Mouse (Mus musculus) cerebellum, postnatal 4 days (tissue): ENCODE data around the gene Cyth4.
A peak's percentile ranks its signal among the peaks of the same experiment; 100 is the strongest.

ENCODE experiments used
- DNase-seq, 2 experiments: peaks; one replicate each; pipeline ENCODE4 v3.0.0; 2022; ENCODE audit warnings: low spot score in 2 of 2, mixed read lengths in 1 of 2

Gene Cyth4

DNA sequence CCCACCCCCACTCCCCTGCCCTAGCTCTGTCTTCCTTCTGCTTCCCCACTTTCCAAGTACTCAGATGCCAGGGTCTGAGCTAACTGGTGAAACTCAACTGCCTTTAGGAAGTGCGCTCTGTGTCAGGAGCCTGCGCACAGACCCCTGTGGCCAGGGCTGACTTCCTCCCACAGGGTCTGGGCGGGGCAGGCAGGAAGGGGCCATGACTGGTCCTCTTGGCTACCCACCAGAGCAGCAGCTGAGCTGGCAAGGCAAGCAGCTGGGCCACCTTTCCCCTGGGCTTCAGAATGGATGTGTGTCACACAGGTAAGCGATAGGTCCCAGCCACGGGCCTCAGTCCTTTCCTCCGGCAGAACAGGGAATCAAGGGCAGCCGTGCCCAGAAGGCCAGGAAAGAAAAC, at the start of gene Cyth4:
Gene Cyth4 (plus strand): TSS at position 134 of the 400 bp plus-strand sequence.
- no peak for DNase-seq

DNA sequence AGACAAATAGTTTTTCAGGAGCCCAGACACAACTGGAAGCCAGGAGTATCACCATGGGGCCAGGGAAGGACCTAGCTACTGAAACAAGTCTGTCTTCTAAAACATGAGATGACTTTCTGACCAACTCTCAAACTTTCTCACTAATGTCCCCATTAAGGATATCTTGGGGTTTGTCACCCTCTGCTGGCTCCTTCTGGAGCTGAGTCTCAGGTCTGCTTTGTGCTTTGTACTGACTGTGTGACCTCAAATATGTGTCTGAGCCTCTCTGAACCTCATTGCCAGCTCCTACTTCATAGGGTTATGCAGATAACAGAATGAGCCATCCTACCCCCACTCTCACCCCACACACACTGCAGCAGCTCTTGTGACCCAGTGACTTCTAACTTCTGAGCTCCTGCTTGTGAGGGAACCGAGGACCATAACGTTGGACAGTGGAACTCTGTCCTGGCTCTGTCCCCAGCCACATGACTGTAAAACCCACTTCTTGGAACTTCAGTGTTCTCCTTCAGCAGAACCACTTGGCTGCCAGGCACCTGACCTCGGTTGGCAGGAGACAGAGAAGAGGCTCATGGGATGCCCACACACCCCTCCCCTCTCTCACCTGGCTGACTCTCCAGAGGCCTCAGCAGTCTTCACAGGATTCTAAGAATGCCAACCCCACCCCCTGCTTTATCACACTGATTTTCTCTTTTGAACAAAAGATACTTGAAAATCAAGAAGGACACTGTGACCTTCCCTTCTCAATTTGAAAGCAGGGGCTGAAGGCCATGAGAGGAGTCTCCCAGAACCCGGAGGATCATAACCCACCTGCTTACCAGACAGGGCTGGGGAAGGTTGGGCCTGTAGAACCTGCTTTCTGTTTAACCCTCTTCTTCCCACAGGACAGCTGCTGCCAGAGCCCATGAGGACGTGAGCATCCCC, 49.2 kb upstream of the Cyth4 start:
- DNase-seq, result peak in 1 of 2 experiments; percentile 16

DNA sequence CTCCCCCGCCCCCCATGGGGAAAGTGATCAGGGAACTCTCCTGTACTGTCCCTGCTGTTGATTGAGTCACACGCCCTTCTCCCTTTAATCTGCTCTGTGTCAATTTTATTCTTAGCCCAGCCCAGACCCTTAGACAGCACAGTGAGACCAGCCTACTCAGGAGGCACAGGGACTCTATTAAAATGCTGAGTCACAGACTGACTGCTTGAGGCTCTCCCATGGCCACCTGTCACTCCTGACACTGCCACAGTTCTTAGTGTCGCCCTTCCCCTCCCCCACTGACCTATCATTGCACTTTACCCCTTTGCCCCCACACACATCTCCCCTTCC, 48.5 kb upstream of the Cyth4 start:
- DNase-seq, result no peak

DNA sequence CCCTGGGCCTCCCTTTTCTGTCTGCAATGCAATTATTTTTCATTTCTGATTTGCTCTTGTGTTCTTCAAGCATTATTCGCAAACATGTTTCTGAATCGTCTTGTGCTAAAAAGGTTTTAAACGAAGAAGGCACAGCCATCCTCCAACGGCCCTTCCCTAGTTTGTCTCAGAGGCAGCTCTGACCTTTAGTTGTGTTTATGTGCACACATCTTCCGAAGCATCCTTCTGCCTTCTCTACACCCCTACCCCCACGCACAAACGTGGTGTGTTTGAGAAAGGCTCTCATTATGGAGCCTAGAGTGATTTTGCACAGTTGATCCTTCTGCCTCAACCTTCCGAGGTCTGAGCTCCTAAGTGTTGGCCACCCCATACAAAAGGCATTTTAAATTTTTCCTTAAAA, 48.1 kb upstream of the Cyth4 start:
- DNase-seq, result no peak

DNA sequence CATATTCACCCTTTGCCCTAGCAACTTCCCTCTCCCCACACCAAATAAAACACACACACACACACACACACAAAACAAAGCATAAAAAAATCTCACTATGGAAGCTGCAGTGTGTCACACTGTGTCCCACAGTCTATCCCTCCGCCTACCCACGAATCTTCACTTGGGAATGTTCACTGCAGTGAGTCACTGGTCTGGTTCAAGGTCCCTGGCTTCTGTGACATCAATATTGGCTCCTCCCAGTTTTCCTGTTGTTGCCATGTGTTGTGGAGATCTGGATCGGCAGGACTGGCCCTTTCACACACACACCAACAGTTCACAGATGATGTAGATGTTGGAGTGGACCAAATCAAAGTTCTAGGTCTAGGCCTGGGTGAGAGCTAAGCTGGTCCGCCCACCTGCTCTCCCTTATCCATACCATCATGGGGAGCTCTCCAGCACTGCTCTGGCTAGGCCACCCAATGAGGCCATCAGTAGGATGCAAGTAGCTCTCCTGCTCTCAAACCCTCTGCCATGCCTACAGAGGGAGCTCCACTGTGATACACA, 47.6 kb upstream of the Cyth4 start:
- no peak for DNase-seq

DNA sequence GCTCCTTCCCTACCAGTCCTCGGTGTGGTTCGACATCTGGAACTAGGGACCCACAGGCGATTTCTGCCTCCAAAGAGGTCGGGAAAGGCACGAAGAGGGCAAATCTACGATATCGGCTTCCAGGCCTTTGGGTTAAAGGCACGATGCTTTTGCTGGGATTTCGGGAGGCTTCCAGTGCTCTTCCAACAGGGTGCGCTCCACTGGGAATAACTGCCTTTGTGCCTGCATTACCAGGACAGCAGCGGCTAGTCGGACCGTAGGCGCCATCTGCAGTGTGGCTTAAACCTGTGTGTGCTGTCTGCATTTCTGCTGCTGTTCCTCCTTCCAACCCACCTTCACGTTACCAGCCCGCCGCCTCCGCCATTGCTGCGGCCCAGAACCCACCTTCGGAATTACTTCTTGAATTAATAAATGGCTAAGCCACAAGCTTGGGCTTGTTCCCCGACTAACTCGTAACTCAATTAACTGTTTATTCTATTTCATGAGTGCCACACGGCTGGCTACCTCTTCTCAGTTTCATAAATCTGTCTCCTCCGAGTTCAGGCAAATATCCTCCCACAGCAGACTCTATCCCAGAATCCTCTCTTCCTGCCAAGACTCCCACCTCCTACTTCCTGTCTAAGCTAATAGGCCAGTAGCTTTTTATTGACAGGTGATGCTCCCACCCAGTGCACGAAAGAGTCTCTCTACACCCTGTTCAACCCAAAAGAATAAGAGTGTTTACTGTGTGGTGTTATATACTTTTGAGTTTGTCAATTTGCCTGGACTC, 42.1 kb upstream of the Cyth4 start:
- no peak for DNase-seq

DNA sequence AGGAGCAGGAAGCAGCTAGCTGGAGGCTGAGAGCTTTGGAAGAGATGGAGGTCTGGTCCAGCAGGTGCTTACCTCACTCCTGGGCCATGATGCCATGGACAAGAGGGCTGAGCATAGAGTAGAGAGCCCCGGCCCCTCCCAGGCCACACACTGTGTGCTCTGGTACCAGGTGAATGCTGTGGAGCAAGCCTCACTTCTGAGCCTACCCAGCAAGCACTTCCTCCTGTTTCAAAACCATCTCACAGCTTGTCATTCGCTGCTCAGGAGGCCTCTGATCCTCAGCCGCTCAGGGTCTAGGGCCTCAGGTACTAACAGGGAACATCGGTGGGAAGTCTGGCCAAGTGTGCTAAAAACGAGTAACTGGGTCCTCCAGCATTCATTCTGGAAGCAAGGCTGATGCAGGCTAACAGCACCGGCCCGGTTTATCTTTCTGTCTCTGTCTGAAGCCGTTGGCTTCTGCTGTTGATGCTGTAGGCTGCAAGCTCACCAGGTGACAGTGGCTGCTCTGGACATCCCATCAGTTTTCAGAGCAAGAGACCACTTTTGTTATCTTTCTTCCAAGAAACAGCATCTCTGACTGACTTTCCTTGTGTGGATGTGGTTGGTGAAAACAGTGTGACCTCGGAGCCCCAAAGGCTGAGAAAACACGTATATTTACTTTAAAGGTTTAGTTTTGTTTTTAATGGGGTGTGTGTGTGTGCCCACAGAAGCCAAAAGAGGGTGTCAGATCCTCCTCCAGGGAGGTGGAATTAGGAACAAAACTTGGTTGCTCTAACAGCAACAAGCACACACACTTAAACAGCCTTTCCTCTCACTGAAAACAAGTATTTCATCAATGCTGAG, 38.9 kb upstream of the Cyth4 start:
- no peak for DNase-seq

DNA sequence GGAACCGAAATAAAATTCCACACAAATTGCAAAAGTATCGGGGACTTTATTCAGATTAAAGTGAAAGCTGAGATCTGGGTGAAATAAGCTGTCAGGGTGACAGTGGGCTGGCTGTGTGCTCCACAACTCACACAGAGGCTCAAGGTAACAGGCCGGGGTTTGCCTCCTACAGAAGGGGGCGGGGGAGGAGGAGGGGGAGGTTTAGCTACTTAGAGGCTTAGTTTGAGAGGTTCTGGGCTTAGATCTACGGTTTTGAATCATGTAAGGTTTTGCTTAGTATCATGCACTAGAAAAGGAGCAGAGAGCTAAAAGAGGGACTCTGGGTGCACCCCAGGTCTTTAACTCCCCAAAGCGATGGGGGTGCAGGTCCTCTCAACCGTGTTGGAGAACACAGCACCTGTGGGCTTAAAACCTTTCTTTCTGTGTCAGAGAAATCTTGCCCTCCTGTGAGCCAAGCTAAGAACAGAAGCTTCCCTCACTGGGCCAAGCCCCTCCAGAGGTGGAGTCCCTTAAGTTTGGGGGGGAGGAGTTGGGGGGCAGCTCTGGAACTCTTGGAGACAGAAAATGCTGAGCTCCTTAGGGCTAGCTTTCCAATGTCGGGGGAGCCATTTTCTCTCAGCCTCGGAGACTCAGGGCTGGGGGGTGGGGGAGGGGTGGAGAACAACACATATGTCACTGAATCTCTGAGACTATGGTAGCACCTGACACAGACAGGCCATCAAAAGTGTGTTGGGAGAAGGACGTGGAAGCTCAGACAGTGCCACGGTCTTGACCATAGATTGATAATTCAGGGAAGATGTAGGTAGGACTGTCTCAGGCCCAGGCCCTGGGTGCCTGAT, 37.5 kb upstream of the Cyth4 start:
- DNase-seq, result no peak

DNA sequence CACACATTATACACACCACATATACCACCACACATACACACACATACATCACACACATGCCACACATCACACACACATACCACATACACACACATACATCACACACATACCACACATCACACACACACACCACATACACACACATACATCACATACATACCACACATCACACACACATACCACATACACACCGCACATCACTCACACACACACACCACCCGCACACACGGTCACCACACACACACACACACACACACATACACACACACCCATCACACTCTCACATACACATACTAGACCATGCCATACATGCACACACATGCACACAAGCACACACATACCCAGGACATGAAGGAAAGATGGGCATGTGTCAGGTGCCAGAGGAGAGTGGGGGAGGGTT, 33.5 kb upstream of the Cyth4 start:
- DNase-seq, result no peak

DNA sequence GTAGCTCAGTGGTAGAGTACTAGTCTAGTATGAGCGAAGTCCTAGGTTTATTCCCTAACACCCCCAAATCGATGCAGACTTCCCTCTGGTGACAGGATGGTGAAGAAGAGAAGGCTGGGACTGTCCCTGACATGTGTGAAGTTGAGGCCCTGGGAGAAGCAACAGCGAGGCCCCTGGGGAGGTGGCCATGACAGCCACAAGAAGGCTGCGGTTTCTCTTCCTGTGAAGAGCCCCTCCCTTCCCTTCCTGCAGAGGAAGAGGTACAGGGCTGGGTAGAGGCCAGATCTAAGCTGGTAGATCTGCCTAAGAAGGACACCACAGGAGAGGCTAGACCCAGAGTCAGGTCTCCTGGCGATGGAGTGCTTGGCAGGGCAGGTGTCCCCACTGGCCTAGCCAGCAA, 32.9 kb upstream of the Cyth4 start:
- no peak for DNase-seq

DNA sequence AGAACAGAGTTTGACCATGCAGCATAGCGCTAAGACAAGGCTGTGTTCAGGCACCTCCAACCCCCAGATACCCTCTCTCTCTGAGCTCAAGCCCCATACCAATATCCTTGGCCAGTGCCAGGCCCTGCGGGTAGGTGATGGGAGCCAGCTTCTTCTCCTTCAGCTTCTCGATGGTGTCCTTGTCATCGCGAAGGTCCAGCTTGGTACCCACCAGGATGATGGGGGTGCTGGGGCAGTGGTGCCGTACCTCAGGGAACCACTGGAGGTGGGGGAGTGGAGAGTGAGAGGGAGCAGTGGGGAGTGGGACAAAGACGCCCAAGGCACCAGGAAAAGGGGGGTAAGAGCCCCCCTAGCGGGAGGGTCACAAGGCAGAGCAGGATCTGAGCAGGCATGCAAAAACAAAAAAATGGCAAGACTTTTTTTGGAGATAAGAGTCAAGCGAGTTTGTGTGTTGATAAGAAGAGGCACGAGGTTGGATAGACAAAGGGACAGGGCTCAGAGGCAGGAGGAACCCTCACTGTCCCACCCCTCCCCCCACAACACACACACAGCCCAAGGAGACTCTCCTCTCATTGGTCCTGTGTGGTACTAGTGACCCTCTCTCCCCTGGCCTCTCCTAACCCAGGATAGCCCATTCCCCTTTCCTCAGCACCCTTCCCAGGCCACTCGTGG, 31.9 kb upstream of the Cyth4 start:
- DNase-seq, result no peak

DNA sequence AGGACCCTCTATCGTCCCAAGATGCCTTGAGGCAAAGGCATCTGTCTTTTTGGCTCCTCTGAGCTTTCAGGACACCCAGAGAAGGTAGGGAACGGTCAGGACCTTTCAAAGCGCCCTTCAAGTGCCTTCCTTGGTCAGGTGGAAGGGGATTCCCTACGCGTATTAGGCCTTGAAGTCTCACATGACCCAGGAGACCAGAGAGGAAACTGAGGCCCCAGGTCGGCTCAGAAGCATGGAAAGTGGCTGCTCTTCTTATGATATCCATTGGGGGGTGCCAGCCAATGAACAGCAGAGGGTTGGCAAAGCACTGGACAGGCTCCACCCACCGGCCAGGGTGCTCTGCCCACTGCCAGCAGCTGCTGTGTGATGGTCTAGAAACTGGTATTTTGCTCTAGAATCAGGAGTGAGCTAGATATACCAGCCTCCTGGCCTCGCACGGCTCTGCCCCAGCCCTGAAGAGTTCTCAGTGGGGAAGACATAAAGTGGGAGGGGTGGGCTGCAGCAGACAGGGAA, 29.2 kb upstream of the Cyth4 start:
- DNase-seq, result no peak

DNA sequence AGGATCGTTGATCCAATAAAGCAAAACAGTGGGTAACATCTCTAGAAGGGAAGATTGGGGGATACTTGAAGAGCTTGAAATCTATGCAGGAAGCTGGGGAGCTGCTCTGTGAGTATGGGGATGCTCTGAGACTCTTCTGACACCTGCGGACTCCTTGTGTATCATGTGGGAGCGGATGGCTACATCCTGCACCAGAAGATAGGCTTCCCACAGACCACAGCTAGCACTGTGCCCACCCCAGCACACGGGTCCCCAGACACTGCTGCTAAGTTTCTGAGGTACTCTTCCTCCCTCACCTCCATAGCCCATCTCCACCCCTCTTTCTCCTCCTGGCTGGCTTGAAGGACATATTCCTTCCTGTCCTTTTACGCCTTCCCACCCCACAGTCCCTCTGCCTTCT, 26.7 kb upstream of the Cyth4 start:
- no peak for DNase-seq

DNA sequence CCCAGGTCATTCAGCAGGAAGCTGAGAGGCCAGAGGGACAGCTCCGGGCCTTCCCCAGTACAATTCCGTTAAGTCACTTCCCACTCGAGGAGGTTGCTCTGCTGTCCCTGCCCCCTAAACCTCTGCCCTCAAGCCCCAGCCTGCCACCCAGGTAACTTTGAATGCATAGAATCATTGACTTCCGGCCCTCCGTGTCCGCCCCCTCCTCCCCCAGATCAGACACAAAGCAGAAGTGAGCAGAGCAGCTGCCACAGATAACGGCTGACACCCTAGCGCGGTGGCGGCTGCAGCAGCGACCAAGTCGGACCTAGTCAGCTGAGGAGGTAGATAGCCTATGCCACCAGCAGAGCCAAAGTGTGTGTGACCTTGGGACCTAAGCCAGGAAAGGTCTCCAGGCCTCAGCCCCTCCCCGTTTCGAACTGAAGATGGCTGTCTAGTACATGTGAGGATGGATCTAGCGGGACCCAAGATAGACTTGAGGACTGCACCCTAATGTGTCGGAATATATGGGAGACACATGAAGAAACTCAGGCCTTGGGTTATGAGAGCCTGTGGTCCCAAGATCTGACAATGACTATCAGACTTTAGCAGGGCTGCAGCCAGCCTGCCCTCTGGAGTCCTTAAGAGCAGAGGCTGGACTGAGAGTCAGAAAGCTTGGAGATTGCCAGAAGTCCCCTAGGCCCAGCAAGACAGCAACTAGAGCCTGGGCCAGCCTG, 25.1 kb upstream of the Cyth4 start:
- no peak for DNase-seq

DNA sequence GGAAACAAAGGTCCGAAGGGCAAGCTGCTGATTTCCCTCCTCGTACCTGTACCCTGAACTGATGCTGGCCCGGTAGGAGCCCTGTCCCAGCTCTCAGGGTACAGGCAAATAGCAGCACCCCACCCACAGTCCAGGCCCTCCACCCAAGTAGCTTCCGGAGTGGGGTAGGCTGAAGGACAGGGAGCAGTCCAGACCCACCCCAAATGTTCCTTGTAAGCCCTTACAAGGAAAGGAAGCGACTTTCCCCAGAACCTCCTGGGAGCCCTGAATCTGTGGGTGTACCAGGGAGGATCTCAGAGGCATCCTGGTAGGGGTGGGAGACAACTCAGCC, 24.6 kb upstream of the Cyth4 start:
- DNase-seq, result no peak

DNA sequence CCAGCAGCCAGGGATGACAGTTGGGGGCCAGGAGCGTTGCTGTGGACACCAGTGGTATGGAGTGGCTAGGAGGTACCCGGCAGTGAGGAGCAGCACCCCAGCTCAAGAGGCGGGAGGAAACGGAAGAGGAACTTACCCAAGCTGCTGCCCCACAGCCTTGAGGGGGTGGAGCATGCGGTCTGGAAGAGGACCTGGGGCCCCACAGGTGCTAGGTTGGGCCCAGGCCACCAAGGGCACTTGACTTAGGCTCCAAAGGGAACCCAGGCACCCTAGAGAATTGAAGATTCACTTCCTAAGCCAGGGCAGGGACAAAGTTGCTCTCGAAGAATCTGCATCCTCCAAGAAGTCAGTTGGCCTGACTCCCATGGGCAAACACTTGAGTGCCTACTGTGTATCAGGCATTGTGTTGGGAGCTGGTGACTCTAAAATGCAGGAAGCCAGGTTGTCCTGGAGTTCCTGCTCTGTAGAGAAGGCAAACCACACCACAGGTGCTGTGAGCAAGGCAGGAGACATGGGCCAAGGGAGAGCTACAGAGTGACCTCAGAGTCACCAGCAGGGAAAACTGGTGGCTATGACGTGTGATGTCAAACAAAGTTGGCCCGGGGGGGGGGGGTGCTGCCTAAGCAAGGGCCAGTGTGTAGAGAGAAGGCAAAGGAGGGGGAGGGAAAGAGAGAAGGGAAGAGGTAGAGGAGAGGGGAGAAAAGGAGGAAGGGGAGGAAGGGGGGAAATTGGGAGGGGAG, 24.0 kb upstream of the Cyth4 start, which contains the start of gene Rac2:
Gene Rac2 (minus strand): TSS at position 126 of the 740 bp plus-strand sequence.
- no peak for DNase-seq

DNA sequence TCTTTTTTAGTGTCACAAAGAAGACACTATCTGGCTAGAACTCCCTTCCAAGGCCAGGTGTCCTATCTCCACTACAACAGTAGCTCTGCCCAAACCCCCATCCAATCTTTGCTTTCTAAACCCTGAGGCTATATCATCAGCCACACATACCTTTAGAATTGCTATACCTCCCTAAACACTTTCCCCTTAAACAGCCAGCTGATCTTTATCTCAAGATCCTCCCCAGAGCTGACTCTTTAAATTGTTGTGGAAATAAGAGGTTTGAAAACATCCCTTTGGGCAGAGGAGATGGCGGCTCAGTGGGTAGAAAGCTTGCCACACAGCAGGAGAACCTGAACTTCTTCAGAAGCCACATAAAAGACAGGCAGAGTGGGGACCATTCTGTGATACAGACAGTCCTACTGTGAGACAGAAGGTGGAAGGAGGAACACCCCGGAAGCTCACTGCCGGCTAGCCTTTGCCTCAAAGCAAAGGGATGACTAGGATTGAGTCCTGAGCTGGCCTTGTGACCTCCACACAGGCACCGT, 20.5 kb upstream of the Cyth4 start:
- no peak for DNase-seq

DNA sequence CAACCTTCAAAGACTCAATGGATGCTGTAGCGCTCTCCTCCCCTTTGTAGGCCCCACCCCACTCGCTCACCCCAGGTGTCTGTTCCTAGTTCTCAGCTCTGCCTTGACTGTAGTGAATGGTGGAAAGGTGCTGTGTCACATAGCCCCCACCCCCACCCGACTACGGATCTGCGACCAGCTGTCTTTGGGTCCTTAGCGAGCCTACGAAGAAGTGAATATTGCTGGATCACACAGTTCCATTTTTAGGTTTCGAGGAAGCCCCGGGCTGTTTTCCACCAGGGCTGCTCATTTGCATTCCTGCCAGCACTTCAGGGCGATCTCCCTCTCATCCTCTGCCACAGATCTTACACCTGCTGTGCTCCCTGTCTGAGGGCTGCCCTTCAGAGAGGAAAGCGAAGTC, 13.5 kb upstream of the Cyth4 start:
- no peak for DNase-seq

DNA sequence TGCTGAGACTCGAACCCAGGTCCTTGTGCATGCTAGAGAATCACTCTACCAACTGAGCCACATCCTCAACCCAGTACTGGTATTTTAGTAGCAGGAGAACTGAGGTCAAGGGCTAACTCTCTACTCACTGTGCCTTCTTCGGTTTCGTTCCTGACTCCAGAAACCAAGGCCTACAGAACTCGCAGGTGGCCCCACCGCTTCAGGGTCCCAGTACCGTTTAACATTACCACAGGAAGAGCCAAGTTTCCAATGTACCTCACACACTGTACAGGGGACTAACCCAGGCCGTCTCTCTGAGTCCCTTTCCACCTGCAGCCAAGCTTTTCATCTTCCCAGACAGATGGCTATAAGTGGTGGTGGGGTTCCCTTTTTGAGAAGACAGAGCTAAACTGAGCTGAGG, 11.4 kb upstream of the Cyth4 start:
- DNase-seq, result no peak
